Mouse (Mus musculus): ENCODE results near the gene Dzip1l. TPM values are rescaled to one million over a fixed set of nuclear protein-coding genes. Genes with fewer than 3 reads are reported as not detected.

The Dzip1l gene
- polyA plus RNA-seq, 1 experiment, result 17.6 TPM

DNA sequence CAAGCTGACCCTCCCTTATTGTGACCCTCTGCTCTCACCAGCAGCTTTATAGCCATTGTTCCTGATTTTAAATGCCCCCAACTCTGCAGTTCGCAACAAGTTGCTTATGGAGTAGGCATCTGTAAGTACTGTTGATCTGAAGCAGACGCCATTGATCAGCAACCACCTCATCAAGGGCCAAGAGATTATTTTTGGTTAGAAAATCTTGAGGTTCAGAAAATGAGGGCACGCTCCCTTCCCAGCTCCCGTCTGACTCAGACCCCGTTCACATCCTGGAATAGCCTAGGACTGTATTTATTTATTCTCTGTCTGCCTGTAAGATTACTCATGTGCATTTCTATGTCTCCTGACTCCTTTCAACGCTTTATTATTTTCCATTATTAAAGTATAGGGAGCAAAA is 16.1 kb downstream of the Dzip1l start:
- DNase-seq (ENCODE audit: extremely low spot score in 1 of 2, low spot score in 1 of 2), result no peak

GRCm38 (mm10) chr9:99646102-99646501 is 16.8 kb downstream of the Dzip1l start:
- no peak for DNase-seq (ENCODE audit: extremely low spot score in 1 of 2, low spot score in 1 of 2)

DNA sequence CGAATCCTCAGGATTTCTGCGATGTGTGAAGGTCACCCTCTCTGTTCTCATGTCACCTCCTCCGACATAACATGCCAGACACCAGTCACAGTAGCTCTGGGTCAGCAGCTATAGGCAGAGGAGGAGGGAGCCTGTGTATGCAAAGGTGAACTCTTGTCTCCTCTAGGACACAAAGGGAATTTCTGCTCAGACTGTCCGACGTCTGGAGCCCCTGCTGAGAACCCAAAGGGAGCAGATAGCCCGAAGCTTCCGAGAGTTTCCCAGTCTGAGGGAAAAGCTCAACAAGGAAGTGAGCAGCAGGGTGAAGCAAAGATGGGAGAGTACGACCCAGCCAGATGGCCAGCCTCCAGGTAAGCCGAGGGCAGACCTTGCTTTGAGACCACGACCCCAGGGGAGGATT is 31.5 kb downstream of the Dzip1l start:
- DNase-seq (ENCODE audit: extremely low spot score in 1 of 2, low spot score in 1 of 2), result no peak

DNA sequence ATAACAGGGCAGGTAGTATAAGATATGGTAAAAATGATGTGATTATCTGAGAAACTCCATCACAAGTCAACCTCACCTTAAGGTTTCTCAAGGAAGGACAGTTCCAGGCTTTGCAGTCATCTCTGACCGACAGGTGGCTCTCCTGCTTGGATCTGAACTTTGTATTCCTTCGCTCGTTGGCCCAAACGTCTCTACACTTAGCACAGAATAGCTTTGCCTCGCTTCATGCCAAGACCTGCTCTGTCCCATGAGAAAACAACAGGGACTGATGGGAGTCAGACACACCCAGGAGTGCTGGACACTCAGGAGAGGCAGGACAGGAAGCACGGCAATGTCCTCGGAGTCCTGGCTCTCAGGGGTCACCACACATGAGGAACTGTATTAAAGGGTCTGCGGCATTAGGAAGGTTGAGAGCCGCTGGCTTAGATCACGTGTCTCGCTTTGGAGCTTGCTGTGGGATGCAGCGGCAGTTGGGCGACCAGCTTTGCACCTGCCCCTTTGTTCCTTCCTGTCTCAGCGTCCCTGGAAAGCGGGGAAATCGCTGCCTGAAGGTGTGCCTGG is 32.4 kb downstream of the Dzip1l start:
- DNase-seq (ENCODE audit: extremely low spot score in 1 of 2, low spot score in 1 of 2), result no peak

GRCm38 (mm10) chr9:99662406-99662805 is 33.1 kb downstream of the Dzip1l start:
- peak; percentile 45 to 82 for DNase-seq (ENCODE audit: extremely low spot score in 1 of 2, low spot score in 1 of 2)

GRCm38 (mm10) chr9:99662887-99663286 is 33.6 kb downstream of the Dzip1l start:
- DNase-seq (ENCODE audit: extremely low spot score in 1 of 2, low spot score in 1 of 2), result no peak

GRCm38 (mm10) chr9:99667596-99667995 is 38.3 kb downstream of the Dzip1l start:
- DNase-seq (ENCODE audit: extremely low spot score in 1 of 2, low spot score in 1 of 2), result no peak

- DNase-seq (ENCODE audit: extremely low spot score in 1 of 2, low spot score in 1 of 2), result peak in 1 of 2 experiments; percentile 34
Measured at GRCm38 (mm10) chr9:99671603-99672002, 42.3 kb downstream of the Dzip1l start.

- no peak for DNase-seq (ENCODE audit: extremely low spot score in 1 of 2, low spot score in 1 of 2)
Measured at GRCm38 (mm10) chr9:99675714-99676113, 46.4 kb downstream of the Dzip1l start.

GRCm38 (mm10) chr9:99681980-99682570 is 52.8 kb downstream of the Dzip1l start:
- peak in 1 of 2 experiments; percentile 70 for DNase-seq (ENCODE audit: extremely low spot score in 1 of 2, low spot score in 1 of 2)

- peak in 1 of 2 experiments; percentile 51 for DNase-seq (ENCODE audit: extremely low spot score in 1 of 2, low spot score in 1 of 2)
Measured at GRCm38 (mm10) chr9:99685061-99685521, 55.8 kb downstream of the Dzip1l start.

- no peak for DNase-seq (ENCODE audit: extremely low spot score in 1 of 2, low spot score in 1 of 2)
Measured at GRCm38 (mm10) chr9:99685536-99686231, 56.4 kb downstream of the Dzip1l start.

DNA sequence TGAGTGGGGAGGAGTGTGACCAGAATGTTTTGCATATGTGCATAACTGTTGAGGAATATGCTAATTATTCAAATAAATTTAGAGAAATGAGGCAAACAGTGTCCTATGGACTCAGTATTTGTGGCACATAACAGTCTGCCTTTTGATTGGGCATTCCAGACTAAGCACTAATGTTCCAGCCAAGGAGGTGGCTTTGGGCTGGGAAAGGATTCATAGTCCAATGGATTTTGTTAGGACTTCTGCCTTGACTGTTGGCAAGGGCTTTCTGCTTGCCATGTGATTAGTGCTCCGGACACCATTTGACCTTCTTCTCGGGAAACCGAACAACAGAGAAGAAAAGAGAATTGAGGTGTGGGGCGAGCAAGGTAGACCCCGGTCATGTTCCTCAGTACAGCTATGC is 60.5 kb downstream of the Dzip1l start:
- no peak for DNase-seq (ENCODE audit: extremely low spot score in 1 of 2, low spot score in 1 of 2)

DNA sequence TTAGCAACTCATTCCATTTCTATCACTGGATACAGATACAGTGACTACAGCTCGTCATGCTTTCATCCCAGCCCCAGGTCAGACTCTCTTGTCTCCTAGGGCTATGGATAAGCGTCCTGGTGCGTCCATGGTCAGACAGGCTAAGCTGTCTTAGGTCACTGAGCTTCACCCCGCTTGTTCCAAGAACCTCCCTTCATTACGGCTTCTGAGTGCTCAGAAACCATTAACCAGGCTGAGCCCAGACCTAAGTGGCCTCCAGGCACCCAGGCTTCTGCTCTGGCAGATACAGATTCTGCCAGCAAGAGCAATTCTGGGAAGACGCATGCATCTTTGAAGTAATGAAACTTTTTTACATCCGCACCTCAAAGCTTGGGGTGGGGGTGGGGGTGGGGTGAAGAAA is 61.1 kb downstream of the Dzip1l start:
- no peak for DNase-seq (ENCODE audit: extremely low spot score in 1 of 2, low spot score in 1 of 2)

DNA sequence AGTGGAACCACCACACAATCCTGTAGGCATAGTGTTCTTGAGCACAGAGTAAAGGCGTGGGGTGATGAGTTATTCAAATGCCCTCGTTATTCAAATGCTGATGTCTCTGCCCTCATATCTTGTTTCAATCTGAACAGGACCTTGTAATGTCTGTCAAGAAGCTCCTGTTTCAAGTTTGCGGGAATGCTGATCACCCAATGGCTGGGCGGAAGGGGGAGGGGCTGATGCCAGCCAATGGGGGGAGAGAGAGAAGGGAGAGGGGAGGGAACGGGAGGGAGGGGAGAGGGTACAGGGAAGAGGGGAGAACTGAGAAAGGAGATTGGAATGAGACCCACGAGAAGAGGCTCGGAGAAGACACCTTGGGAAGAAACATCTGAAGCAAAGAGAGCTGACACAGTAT is 65.7 kb downstream of the Dzip1l start:
- DNase-seq (ENCODE audit: extremely low spot score in 1 of 2, low spot score in 1 of 2), result no peak

DNA sequence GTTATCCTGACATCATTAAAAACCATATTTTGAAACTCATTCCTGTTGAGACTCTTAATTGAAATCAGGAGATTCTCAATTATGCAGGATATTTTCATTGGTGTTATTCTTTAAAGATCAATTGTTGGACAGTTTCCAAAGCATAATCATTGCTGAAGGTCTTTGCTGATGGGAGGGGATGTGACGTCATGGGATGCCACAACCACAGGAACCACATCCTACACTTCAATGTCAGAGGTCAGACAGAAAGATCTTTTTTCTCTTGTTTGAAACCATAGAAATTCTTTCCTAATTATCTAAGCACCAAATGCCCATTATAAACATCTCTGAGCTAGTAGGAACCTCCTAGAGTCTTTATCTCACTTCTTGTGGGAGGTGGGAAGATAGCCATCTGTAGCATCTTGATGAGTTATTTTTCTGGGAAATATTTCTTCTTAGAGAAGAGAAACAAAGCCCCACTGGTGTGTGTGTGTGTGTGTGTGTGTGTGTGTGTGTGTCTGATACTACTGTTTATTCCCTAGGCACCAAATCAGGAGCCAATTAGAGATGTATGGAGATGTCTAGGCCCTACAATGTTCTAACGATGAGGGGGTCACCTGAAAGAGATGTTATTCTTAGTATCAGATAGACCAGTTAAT is 70.6 kb downstream of the Dzip1l start:
- DNase-seq (ENCODE audit: extremely low spot score in 1 of 2, low spot score in 1 of 2), result peak in 1 of 2 experiments; percentile 32

- no peak for DNase-seq (ENCODE audit: extremely low spot score in 1 of 2, low spot score in 1 of 2)
Measured at GRCm38 (mm10) chr9:99701187-99701586, 71.9 kb downstream of the Dzip1l start.

- DNase-seq (ENCODE audit: extremely low spot score in 1 of 2, low spot score in 1 of 2), result no peak
Measured at GRCm38 (mm10) chr9:99702215-99702614, 72.9 kb downstream of the Dzip1l start.

DNA sequence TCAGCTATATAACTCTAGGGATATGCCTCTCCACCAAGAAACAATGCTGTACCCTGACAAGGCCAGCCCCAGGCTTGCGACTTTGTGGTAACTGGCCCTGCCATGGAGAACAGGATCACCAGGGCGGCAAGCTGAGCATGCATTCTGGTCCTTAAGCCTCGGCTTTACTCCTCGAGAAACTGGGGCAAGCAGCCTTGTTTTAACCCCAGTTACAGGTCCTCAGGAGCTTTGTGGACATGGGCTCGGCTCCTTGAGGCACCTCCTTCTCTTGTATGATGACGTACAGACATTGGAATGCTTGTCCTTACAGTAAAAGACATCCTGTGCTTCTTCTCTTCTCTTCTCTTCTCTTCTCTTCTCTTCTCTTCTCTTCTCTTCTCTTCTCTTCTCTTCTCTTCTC is 74.4 kb downstream of the Dzip1l start:
- no peak for DNase-seq (ENCODE audit: extremely low spot score in 1 of 2, low spot score in 1 of 2)

GRCm38 (mm10) chr9:99706264-99706663 is 77.0 kb downstream of the Dzip1l start:
- DNase-seq (ENCODE audit: extremely low spot score in 1 of 2, low spot score in 1 of 2), result no peak

DNA sequence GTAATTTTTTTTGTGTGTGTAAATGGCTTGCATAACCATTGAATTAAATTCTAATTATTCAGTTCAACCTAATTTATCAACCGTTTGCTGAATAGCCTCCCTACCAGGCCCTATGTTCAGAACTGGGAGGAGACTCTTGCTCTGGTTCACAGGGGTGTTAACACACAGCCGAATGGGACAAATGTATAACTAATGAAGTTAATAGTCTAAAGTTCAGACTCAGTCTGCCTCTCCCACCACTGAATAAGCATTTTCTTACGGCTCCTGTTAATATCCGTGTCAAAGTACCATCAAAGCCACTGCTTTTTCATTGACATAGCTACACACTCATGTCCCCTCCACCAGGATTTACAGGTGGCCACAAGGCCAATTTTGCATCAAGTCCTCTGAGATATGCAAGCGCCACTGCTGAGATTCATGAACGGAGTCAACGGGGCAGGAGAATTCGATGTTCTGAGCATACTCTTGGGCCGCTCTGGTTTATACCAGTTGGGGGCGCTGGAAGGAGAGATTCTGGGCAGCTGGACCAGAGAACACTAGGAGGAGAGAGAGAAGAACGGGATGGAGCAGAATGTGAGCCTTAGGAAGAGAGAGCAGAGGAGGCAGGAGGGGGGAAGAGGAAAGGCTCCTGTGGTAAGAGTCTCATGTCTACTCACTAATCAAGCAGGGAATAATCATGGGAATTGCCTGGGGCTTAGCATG is 78.3 kb downstream of the Dzip1l start:
- DNase-seq (ENCODE audit: extremely low spot score in 1 of 2, low spot score in 1 of 2), result no peak
